Mouse (Mus musculus): ENCODE results near the gene Pus1. TPM values are rescaled to one million over a fixed set of nuclear protein-coding genes. Genes with fewer than 3 reads are reported as not detected.
A peak's percentile ranks its signal among the peaks of the same experiment; 100 is the strongest.

The Pus1 gene
- polyA plus RNA-seq (2012; rRNA removed) = 36.8 and 37.9 TPM in 2 replicates

DNA sequence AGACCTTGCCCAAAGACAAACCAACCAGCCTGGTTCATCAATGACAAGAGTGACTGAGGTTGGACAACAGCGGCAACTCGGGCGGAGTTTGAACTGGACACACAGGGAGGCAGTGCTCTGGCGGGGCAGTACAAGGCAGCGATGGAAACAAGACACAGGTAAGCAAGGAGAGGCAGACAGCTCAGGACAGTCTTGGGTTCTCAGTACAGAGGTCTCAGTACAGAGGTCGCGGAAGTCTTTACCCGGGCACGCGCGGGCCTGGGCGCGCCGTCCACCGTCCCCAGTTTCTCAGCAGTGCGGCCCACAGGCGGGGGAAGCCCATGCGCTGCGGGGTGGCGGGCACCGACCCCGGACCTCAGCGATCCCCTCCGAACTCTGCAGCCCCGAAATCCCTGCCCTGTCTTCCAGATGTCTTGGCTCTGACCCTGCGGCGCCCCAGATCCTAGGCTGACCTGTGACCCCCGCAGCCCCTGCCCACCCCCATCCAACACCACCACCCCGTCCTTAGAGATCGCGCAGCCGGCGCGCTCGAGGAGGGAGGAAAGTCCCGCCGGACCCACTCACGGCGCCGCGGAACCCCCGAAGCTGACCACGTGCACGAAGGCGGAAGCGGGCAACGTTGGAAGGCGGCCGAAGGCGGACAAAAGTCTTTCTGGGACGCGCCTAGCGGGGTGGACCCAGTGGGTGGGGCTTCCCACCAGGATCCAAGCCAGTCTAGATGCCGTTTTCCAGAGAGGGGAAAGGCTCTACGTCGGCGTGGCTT lies at the start of gene Pus1:
Pus1 (minus strand) TSS at position 662 of the 763 bp plus-strand sequence.
- under 1% methylated on average over 57 of the region's 57 CpGs for WGBS
- DNase-seq (ENCODE audit: low read depth, low spot score) = peak; percentile 77

DNA sequence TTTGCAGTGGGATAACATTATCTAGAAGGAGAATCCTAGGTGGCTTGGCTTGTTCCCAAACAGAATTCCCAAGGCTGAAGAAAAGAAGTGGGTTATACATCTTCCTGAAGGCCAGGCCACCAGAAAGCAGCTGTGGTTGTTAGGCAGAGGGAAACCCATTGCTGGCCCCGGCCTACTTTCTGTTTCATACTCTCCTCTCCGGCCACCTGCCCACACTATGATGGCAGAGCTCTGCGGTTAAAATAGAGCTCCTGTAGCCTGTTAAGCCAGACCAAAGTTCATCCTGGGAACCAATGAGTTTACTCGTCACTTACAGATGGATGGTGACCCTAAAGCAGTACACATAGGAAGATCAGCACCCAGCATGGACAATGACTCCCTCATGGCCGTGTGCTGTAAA lies 47.1 kb upstream of the Pus1 start:
- 29% methylated on average over 5 of the region's 5 CpGs for WGBS
- no peak for DNase-seq (ENCODE audit: low read depth, low spot score)

DNA sequence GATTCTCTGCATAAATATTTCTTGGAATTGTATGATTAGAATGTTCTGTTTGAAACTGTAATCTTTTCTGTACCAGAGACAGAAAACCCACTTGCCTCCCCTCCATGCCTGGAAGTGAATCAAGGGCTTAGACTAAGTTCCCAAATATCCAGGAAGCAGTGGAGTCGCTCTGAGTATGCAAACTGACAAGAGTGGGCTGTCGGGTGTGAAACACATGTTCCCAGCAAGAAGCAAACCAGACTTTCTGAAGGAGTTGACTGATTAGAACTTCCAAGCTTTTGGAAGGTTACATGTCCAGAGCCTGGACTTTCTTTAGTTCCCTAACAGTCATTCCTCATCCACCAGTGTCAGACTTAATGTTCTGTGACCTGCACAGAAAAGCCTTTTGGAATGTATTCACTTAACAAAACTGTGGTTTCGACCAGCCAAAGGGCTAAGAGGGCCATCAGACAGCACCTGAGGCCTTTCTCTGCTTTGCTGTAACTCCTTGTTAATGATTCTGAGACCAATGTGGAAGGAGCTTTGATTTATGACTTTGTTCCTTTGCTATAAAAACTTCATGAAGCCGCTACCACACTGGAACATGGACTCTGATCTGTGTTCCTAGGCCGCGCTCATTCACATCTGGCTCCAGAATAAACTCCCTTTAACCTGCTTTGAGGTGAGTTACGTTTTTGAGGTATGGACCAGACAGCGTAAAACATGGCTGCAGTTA lies 46.5 kb upstream of the Pus1 start:
- WGBS = 21% methylated on average over 8 of the region's 8 CpGs
- DNase-seq (ENCODE audit: low read depth, low spot score) = peak; percentile 73

DNA sequence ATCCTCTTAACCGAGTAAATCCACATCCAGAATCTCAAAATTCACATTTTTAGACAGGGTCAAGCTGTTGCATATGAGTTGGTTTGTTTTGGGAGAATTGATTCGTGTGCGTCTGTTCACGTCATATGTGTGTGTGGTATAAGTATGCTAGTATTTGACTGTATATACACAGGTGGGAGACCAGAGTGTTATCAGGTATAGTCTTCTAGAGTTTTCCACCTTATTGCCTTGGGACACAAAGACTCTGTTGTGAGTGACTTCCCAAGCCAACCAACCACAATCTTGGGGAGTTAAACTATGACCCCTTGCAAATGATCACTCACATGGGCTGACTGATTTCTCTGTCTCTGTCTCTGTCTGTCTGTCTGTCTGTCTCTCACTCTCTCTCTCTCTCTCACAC lies 44.0 kb upstream of the Pus1 start:
- WGBS = 34% methylated on average over 4 of the region's 4 CpGs
- DNase-seq (ENCODE audit: low read depth, low spot score) = no peak

DNA sequence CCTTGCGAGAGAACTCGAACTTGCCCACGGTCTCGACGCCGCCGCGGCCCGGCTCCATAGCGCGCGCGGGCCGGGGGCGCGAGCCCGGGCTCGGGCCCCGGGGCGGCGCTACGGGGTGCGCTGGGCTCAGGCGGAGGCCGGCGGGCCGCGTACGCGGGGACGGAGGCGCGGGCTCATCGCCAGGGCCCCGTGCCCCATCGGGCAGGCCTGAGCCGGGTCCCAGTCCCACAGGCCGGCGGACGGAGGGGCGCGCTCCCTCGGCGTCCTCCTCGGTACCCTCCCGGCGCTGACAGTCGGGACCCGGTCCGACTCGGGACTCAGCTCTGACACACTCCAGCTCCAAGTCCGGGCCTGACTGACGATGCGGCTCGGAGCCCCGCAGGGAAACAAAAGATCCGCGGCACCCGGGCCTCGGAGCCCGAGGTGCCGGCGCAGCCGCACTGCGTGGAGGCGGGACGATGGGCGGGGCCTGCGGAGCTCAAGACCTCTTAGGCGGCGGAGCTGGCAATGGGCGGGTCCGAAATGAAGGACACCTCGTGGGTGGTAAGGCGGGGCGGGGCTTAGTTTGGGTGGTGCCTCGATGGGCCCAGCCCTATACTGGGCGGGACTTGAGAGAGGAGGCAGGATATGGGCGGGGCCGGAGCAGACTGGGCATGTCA lies 29.3 kb upstream of the Pus1 start, which contains the start of gene Ulk1:
Ulk1 (minus strand) TSS at position 431 of the 659 bp plus-strand sequence.
- under 1% methylated on average over 80 of the region's 80 CpGs for WGBS
- peak; percentile 95 for DNase-seq (ENCODE audit: low read depth, low spot score)

DNA sequence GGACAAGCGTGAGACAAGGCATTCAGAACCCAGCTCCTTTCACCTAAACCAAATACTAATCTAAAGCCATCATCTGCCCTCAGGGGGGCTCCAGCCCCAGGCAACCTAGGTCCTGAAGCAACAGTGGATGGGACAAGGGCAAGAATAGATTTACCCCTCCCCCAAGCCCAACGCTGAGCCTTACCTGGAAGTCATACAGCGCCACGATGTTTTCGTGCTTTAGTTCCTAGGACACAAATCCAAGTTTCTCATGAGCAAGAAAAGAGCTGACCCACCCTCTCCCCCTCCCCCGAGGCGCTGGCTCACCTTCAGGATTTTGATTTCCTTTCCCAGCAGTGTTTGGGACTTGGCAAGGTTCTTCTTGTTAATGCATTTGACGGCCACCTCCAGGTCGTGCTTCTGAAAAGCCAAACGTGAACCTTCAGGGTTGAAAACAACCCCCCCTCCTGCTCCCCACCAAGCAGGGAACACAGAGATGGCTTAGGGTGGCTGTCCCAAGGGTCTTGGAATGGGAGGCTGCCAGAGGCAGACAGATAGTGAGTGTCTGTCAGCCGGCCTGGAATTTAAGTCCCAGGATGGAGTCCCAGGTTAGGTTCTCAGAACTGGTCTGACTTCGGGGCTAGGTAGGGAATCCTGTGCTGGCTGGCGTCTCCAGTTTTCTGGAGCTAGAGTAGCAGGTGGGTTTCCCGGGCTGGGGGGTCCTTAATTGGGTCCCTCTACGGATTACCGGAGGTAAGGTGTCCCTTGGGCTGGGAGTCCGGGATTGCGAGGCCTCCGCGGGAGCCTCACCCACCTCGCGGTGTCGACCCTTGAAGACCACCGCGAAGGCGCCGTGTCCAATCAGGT lies 28.6 kb upstream of the Pus1 start:
- no peak for DNase-seq (ENCODE audit: low read depth, low spot score)
- under 1% methylated on average over 27 of the region's 27 CpGs for WGBS

DNA sequence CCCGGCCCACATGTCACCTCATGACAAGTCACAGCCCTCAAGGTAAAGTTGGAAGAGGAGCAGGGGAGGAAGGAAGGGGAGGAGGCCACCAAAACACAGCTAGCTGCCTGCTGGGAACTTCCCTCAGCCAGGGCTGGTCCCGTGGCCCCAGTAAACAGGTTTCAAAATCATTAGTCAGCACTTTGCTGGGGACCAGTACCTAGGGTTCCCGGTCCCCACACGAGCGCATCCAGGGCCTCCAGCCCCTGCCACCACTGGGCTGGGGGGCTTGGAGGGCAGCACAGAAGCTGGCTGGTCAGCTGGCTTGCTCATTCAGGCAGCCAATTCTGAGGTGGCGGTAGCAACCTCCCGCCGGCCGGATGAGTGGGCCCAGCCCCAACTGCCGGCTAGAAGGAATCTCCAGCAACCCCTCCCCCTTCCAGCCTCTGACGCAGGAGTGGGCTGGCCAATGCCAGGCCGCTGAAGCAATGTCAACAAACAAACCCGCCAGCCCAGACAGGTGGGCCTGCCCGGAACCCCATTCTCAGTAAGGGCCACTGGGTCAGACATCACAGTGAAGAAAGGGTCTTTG lies 27.7 kb upstream of the Pus1 start:
- 0% methylated on average over 14 of the region's 14 CpGs for WGBS
- DNase-seq (ENCODE audit: low read depth, low spot score) = no peak

DNA sequence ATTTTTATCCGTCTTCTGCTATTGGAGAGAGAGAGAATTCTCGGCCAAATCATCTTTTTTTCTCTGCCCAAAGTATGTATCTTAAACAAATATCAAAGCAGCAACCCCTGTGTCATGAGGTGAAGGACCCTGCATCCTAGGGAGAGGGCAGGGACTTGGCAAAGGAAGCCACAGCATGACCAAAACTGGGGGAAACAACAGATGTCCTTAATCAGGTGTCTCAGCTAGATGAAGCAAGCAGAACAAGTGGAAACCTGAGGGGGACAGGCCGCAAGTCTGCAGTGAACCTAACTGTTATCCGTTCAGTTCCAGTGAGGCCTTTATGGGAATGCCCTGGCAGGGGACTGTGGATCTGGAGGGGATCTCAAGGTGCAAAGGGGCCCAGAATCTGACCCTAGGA lies 27.0 kb upstream of the Pus1 start:
- 82% methylated on average over 4 of the region's 4 CpGs for WGBS
- no peak for DNase-seq (ENCODE audit: low read depth, low spot score)

DNA sequence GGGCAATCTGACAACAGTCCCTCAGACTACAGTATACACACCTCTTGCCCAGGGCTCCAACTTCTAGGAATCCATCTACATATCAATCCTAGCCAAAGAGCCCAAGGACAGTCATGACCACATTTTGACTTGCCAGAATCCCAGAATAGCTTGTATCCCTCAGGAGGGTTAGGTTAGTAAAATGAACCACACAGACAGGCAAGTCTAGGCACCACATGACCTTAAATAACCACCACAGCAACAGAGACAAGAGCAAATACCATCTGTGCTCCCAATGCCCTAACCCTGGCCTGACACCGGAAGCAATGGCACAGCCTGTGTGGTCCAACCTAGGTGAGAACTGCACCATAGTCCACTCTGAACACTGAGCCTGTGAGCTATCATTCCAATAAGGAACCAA lies 26.2 kb upstream of the Pus1 start:
- DNase-seq (ENCODE audit: low read depth, low spot score) = no peak
- WGBS = 82% methylated on average over 1 of the region's 1 CpGs

DNA sequence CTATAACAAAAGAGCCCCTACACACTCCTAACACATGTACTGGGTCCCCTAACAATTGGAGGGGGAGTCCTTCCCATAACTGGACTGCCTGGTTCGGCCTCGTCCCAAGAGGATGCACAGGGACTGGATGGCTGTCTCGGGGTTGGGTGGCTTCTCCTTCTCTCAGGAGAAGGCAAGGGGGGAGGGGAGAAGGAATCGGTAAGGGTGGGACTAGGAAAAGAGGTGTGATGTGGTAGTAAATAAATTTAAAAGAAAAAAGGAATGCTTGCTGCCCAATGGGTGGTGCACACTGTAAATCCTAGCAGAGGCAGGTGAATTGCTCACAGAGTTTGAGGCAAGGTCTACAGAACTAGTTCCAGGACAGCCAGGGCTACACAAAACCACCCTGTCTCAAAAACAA lies 25.7 kb upstream of the Pus1 start:
- DNase-seq (ENCODE audit: low read depth, low spot score) = no peak
- 78% methylated on average over 4 of the region's 4 CpGs for WGBS

DNA sequence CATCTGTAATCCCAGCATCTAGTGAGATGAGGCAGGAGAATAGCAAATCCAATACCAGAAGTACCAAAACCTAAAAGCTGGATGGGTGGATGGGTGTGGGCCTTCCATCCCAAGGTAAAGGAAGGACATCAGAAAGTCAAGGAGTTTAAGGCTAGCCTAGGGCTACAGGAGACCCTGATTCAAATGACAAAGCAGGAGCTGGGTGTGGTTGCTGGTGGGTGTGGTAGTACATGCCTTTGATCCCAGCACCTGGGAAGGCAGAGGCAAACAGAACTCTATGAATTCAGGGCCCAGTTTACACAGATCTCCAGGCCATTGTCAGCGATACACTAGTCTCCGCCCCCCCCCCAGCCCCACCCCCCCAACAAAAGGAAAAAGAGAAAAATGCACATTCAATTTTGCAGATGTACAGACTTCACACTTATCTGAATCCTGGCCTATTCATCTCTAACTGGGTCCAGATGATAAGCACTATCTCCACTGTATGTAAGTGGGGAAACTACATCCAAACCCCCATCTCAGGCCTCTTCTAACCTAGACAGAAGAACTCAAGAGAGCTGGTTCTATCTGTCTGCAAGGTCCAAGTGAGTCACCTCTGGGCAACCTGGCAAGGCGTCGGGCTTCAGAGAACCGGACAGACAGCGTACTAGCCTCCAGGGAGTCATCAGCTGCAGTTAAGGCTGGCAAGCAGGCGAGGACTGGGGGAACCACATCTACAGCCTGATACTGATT lies 23.7 kb upstream of the Pus1 start:
- 62% methylated on average over 7 of the region's 7 CpGs for WGBS
- DNase-seq (ENCODE audit: low read depth, low spot score) = no peak

DNA sequence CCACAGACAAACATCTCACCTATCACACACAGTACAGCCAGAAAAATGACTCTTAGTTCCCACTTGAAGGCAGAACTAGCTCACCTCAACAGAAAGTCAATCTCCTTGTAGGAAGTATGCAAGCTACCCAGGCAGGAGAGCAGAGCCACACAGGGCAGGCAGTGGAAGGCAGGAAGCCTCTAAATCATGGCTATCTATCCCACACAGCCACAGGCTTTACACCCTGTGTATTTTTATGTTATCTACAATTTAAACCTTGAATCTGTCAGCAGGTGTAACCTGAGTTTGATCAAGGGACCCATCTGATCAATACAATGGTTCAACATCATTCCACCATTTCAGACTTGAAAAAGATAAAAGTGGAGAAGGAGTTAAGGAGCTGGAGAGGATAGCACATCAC lies 22.4 kb upstream of the Pus1 start:
- no peak for DNase-seq (ENCODE audit: low read depth, low spot score)

DNA sequence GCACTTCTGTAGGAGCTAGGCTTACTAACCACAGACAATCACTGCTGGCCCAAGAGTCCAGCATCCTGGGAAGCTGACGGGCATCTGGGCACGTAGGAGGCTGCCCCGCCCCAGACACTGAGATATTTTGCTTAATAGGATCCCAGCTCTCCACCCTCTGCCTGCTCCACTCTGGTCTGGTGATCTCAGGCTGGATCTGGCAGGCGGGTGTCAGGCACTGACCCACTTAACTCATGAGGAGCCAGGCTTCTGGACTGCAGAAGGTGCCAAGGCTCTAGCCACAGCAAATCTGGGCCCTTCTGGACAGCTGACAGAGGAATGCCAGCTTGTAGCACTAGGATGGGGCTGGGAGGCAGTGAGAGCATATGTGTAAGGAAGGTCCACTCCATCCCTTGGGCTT lies 21.7 kb upstream of the Pus1 start:
- no peak for DNase-seq (ENCODE audit: low read depth, low spot score)
- WGBS = 72% methylated on average over 4 of the region's 4 CpGs

DNA sequence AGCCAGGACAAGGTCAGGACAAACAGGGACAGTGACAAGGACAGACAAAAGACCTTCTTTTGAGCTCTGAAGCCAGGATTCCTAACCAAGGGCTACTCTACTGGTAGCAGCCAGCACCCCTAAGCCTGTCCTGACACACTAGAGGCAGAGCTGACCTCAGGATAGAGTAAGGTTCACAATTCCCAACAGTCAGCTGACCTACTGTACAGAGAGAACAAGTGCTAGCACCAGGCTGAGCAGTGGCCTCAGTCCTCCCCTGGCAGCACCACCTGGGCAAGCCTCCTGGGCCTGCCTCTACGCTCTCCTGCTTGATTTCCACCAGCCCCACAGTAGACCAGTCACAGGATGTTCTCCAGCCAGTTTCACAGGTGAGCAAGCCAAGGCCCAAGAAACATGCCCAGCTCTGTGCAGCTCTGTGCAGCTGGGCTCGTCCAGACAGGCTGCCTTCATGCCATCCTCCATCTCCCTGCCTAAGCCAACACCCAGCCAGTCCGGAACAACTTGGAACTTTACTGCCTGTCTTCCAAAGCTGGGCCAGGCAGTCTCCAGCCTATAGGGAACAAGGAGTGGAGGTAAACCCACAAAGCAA lies 20.7 kb upstream of the Pus1 start:
- no peak for DNase-seq (ENCODE audit: low read depth, low spot score)
- 50% methylated on average over 3 of the region's 3 CpGs for WGBS

DNA sequence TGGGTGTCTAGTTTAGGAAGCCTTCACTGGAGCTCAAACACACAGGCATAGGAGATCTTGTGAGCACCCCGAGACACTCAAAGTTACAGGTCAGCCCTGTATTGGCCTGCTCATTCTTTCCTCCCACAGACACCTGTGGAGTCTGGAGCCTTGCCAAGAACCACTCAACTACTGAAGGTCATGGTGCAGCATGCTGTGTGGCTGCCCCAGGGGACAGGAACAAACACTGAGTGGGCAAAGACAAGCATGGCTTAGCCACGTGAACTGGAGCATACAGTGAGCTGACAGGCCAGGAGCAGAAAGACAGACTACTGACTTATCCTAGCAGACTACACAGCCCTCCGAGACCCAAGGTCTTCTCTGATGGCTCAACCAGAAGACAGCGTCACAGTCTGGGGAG lies 17.2 kb upstream of the Pus1 start:
- DNase-seq (ENCODE audit: low read depth, low spot score) = no peak
- WGBS = 40% methylated on average over 4 of the region's 4 CpGs

DNA sequence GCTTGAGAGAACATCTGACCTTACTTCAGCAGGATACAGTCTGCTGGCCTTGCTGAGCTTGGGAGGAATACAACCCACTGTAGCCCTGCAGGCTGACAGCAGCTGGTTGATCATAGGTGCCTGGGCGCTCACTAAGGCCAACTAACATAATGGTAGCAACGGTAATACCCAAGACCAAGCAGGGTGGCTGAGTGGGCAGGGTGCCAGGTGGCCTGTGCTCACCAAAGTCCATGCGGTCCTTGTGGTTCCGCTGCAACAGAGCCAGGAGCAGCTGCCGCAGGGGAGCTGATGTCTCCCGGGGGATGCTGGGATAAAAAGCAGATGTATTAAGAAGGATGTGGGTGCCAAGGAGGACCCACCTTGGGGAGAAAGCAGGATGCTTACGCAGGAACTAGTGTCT lies 13.9 kb upstream of the Pus1 start:
- DNase-seq (ENCODE audit: low read depth, low spot score) = no peak
- 90% methylated on average over 7 of the region's 7 CpGs for WGBS

DNA sequence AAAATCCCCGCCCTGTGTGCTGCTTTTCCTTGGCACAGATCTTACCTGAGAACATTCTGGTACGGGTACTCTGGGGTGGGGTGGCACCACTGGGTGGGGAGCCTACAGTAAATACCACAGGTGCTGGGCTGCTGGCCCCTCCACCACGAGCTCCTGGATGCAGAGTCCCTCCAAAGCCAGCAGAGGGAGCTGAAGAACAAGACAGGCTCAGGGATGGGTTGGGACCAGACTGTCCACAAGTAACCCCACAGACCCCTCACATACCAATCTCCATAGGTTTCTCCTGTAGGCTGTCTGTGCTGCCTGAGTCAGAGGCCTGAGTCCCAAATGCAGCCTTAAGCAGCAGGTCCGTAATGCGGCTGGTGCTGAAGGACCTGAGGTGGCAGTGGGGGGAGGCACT lies 8.2 kb upstream of the Pus1 start:
- 41% methylated on average over 5 of the region's 5 CpGs for WGBS
- no peak for DNase-seq (ENCODE audit: low read depth, low spot score)

DNA sequence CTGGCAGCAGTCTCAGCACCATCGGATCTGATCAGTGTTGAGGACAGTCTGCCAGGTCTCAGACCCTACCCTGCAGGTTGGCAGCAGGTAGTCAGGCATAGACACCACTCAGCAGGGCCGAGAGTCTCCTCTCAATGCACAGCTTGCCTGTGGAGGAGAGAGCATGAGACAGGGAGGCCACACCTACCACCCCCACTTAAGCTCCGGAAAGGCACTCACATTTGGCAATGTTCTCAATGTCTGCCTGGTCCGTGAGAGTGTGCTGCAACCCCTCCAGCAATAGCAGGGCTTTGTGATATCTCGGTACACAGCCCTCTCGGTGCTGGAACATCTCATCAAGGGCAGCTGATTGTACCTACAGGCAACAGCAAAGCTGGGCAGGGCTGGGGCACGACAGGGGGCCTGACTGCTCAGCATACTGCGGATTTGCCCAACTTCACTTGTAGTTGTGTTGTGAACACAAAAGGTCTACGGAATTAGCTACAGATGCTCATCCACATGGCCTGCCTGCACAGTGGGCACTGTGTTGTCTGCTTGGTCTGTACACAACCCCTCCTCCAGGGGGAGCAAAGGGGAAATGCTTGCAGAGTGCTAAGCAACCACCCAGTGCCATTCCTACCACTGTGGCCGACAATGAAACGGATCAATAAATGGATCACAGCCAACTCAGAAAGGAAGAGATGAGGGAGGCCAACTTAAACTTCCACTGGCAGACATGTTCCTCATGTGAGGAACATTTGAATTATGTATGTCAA lies 5.8 kb upstream of the Pus1 start:
- no peak for DNase-seq (ENCODE audit: low read depth, low spot score)
- 74% methylated on average over 11 of the region's 11 CpGs for WGBS

Measured in large intestine, adult 2 months (tissue).